Mouse (Mus musculus) liver, embryonic 14.5 days (tissue): Measurements from ENCODE around the gene Pcbp3. TPM values are rescaled to one million over a fixed set of nuclear protein-coding genes. Genes with fewer than 3 reads are reported as not detected.
"Not testable (repeated sequence)": the region's sequence is repeated elsewhere in the genome, so short reads cannot be mapped to it uniquely, and the experiment has no call there.

Experiments used
- ATAC-seq: fragments of 200-750 bp; cut with Nextera tagmentation; 2 replicates; pipeline ENCODE4 v1.8.0; 2017; ENCODE audit warnings: moderate number of reproducible peaks, mild to moderate bottlenecking, moderate library complexity; ENCODE audit not compliant: insufficient read depth
- DNase-seq, 3 experiments: peaks; one replicate each; pipeline ENCODE4 v3.0.0-alpha.2; 2012 to 2013; ENCODE audit warnings: low read depth in 3 of 3, low spot score in 3 of 3
- H3K27ac ChIP-seq: fragments of 300-500 bp; sonication (generic); 2 replicates; pipeline ENCODE4 v1.5.1; 2014; ENCODE audit warnings: moderate library complexity, mild to moderate bottlenecking, control low read depth, inconsistent platforms
- H3K27me3 ChIP-seq: fragments of 300-500 bp; sonication (generic); 2 replicates; pipeline ENCODE4 v1.6.1; 2014; ENCODE audit warnings: mild to moderate bottlenecking, low read length, moderate library complexity; ENCODE audit not compliant: control insufficient read depth, insufficient read depth
- H3K36me3 ChIP-seq: fragments of 300-500 bp; sonication (generic); replicated peaks from 2 replicates; pipeline ENCODE4 v1.6.1; 2014; ENCODE audit warnings: low read depth; ENCODE audit not compliant: control insufficient read depth, insufficient read depth
- H3K4me1 ChIP-seq, 2 experiments: fragments of 200-500 bp in 1 of 2; fragments of 300-500 bp in 1 of 2; sonication (generic) in 1 of 2; replicated peaks; 2 replicates each; pipeline ENCODE4 v1.6.1; 2012 to 2014; ENCODE audit warnings: antibody characterized with exemption in 1 of 2, inconsistent platforms in 1 of 2, low read length in 1 of 2; ENCODE audit not compliant: control insufficient read depth in 2 of 2, insufficient read depth in 2 of 2
- H3K4me2 ChIP-seq: fragments of 300-500 bp; sonication (generic); 2 replicates; pipeline ENCODE4 v1.6.1; 2014; ENCODE audit warnings: low read depth, mild to moderate bottlenecking, control low read depth, moderate library complexity
- H3K4me3 ChIP-seq, 2 experiments: fragments of 200-500 bp in 1 of 2; fragments of 300-500 bp in 1 of 2; sonication (generic) in 1 of 2; 2 replicates each; pipeline ENCODE4 v1.5.1; 2012 to 2014; ENCODE audit warnings: low read depth in 2 of 2, low read length in 2 of 2, mild to moderate bottlenecking in 2 of 2, control low read depth in 1 of 2, inconsistent platforms in 1 of 2, moderate library complexity in 1 of 2; ENCODE audit not compliant: insufficient read depth in 1 of 2
- H3K9ac ChIP-seq: fragments of 300-500 bp; sonication (generic); replicated peaks from 2 replicates; pipeline ENCODE4 v1.6.1; 2014; ENCODE audit warnings: mild to moderate bottlenecking, control low read depth, moderate library complexity
- H3K9me3 ChIP-seq: fragments of 300-500 bp; sonication (generic); 2 replicates; pipeline ENCODE4 v1.6.1; 2016; ENCODE audit warnings: low read length, mixed read lengths; ENCODE audit not compliant: control insufficient read depth
- CTCF ChIP-seq: IDR thresholded peaks from 2 replicates; pipeline ENCODE4 v1.5.1; 2016; ENCODE audit warnings: antibody characterized with exemption, low read depth, control low read depth
- EP300 ChIP-seq: IDR thresholded peaks from 2 replicates; pipeline ENCODE4 v1.6.1; 2016; ENCODE audit warnings: antibody characterized with exemption, low read depth
- WGBS: fragments of 180-500 bp; shearing (Covaris S2); extraction: QIAGEN DNeasy Blood & Tissue Kit; methylation state at CpG from one replicate; pipeline ENCODE4 v1.1.7; 2014; ENCODE audit not compliant: insufficient replicate concordance; 5-methylcytosine and 5-hydroxymethylcytosine counted together
- polyA plus RNA-seq, 2 experiments: library from polyadenylated mRNA; depleted of rRNA in 1 of 2; stranded (reverse) in 1 of 2; unstranded in 1 of 2; fragments of >200 nt; fragmentation: Nextera tagmentation in 1 of 2; extraction: Ambion mirVana in 1 of 2; gene quantifications; 2 replicates each; pipeline versions ENCODE4 v1.2.1 to v1.2.3; 2012 to 2014

Pcbp3 gene
- polyA plus RNA-seq, 2 experiments, result 2.0 to 2.6 TPM

DNA sequence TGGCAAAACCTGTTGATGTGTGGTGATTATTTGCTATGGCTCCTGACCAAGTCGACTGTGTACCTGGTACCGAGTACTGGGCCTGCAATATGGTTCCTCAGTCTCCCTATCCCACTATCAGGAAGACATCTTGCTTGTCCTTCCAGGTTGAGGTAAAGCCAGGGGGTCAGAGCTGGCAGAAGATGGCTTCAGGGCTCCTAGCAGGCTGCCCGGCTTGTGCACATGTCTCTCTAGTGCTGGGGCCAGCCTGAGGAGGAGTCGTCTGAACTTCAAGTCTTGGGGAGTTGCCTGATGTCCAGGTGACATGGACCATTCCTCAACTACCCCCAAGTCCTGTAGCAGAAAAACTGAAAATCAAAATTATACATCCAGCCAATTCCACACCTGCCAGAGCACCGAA is 201.8 kb downstream of the Pcbp3 start:
- no peak overlapping the region for H3K4me3 ChIP-seq
- H3K9ac ChIP-seq, result no peak overlapping the region
- H3K9me3 ChIP-seq, result no peaks in the 10 kb centered on the region
- H3K4me2 ChIP-seq, result no peak overlapping the region
- H3K4me1 ChIP-seq, result no peaks in the 10 kb centered on the region
- TF ChIP-seq CTCF (no peak), EP300 (no peak)
- H3K36me3 ChIP-seq, result no peaks in the 10 kb centered on the region
- DNase-seq (no peak), ATAC-seq (no peak)
- no peaks in the 10 kb centered on the region for H3K27me3 ChIP-seq
- no peak overlapping the region for H3K27ac ChIP-seq
- WGBS, result 60% methylated on average over 5 of the region's 5 CpGs

DNA sequence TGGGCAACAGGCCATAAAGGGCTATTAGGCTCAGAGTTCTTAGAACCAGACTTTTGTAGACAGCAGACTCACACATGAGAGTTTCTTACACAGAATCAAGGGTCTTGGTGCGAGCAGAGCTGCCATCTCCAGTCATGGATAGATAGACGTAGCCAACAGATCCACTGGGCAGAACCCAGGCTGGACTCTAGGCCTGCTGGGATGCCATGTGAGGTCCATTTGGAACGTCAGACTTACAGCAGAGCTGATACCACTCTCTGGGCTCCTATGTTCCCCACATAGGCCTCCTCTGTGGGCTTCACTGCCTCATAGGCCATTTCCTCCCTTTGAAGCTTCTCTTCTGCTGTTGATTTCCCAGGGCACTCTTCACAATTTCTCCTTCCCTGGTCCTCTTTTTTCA is 208.0 kb downstream of the Pcbp3 start:
- WGBS, result 51% methylated on average over 3 of the region's 3 CpGs
- no peak overlapping the region for H3K27ac ChIP-seq
- no peaks in the 10 kb centered on the region for H3K27me3 ChIP-seq
- H3K9ac ChIP-seq, result no peak overlapping the region
- no peaks in the 10 kb centered on the region for H3K36me3 ChIP-seq
- TF ChIP-seq EP300 (no peak), CTCF (no peak)
- no peak overlapping the region for H3K4me3 ChIP-seq
- no peak for DNase-seq
- no peaks in the 10 kb centered on the region for H3K4me1 ChIP-seq
- ATAC-seq, result no peak
- H3K4me2 ChIP-seq, result no peak overlapping the region
- no peaks in the 10 kb centered on the region for H3K9me3 ChIP-seq

DNA sequence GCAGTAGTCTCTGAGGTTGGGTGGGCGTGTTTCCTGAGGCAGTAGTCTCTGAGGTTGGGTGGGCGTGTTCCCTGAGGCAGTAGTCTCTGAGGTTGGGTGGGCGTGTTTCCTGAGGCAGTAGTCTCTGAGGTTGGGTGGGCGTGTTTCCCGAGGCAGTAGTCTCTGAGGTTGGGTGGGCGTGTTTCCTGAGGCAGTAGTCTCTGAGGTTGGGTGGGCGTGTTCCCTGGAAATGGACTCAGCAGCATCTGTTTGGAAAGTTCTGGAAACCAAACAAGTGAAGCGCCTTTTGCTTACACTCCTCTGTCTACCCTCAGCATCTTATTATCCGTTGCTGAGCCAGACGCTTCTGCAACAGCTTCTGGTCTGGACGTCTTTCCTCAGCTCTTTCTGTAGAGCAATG is 217.4 kb downstream of the Pcbp3 start:
- not testable (repeated sequence) for H3K4me3 ChIP-seq, H3K27ac ChIP-seq, ATAC-seq, H3K9me3 ChIP-seq, H3K4me1 ChIP-seq, DNase-seq, H3K27me3 ChIP-seq, H3K9ac ChIP-seq, H3K36me3 ChIP-seq, H3K4me2 ChIP-seq
- 21% methylated on average over 11 of the region's 11 CpGs for WGBS

DNA sequence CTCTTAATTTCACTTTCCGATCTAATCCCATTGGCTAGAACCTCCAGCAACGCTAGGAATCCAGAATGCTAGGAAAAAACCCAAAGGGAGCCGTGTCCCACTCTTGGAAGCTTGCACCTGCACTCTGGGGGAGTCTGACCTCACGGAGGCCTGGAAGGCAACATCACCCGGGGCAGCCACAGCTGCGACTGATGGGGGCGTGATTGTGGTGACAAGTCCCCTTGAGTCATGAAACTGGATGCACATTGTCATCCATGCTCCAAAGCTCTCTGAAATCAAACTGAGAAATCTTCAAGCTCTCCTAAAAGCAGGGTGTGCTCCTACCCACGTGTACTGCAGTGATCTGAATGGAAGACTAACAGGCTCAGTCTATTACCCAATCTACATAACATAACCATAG is 224.9 kb downstream of the Pcbp3 start:
- Histone ChIP-seq H3K36me3 (no peaks in the 10 kb centered on the region), H3K27ac (no peak overlapping the region)
- 49% methylated on average over 8 of the region's 8 CpGs for WGBS

DNA sequence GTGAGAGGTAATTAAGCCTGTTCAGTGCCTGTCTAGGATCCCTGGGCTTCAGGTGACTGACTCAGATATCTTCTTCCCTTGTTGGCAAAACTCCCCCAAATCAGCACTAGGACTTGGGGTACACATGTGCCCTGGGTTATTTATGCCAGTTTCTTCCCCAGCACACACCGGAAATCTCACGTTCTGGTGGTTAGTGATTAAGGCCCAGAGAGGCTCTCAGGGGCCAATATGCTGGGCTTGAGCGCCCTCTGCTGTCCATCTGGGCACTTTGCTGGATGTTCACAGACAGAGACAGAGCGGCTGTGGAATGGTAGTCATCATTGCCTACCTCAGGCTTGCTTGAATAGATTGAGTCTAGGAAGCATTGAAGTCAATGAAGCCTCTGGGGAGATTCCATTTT is 226.7 kb downstream of the Pcbp3 start:
- peak; percentile 57; the same call in 1 of the 2 replicates for ATAC-seq
- Histone ChIP-seq H3K4me3 (no peak overlapping the region), H3K9ac (no peak overlapping the region), H3K27ac (no peak overlapping the region), H3K27me3 (no peaks in the 10 kb centered on the region), H3K4me1 (no peaks in the 10 kb centered on the region), H3K9me3 (no peaks in the 10 kb centered on the region), H3K36me3 (no peaks in the 10 kb centered on the region), H3K4me2 (no peak overlapping the region)
- DNase-seq, result peak; percentile 32 to 37 (median 33)
- TF ChIP-seq EP300, result no peak
- peak; percentile 87 for TF ChIP-seq CTCF
- WGBS, result 4% methylated on average over 4 of the region's 4 CpGs

More for the DNA sequence above, 224.9 kb downstream of the Pcbp3 start:
- Histone ChIP-seq H3K4me2 (no peak overlapping the region), H3K4me3 (no peak overlapping the region), H3K4me1 (no peaks in the 10 kb centered on the region), H3K27me3 (no peaks in the 10 kb centered on the region), H3K9me3 (no peaks in the 10 kb centered on the region), H3K9ac (no peak overlapping the region)
- ATAC-seq (no peak), DNase-seq (no peak)
- TF ChIP-seq EP300, result no peak

DNA sequence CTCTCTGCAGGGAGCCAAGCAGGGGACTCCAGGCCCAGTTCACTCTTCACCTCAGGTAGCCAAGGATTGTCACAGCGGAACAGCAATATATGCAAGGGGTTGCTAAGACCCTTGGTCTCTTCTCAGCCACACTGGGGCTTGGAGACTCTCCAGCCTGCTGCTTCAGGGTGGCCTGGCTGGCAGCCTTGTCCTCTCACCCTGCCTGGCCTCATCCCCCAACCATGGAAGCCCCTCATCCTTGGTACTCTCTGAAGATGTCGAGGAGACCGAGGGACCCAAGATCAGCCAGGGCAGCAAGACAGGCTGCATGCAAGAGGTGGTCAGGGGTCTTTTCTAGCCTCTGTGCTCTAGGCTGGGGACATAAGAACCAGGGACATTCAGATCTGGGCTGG is 228.0 kb downstream of the Pcbp3 start:
- no peaks in the 10 kb centered on the region for H3K9me3 ChIP-seq
- no peaks in the 10 kb centered on the region for H3K4me1 ChIP-seq
- ATAC-seq (no peak), DNase-seq (no peak)
- H3K9ac ChIP-seq, result no peak overlapping the region
- H3K36me3 ChIP-seq, result no peaks in the 10 kb centered on the region
- TF ChIP-seq EP300 (no peak), CTCF (no peak)
- no peak overlapping the region for H3K27ac ChIP-seq
- no peak overlapping the region for H3K4me2 ChIP-seq
- H3K4me3 ChIP-seq, result no peak overlapping the region
- 35% methylated on average over 3 of the region's 3 CpGs for WGBS
- H3K27me3 ChIP-seq, result no peaks in the 10 kb centered on the region
